Mouse (Mus musculus) frontal cortex, adult 2 months (tissue): Measurements from ENCODE around the gene Fam71b. TPM values are rescaled to one million over a fixed set of nuclear protein-coding genes. Genes with fewer than 3 reads are reported as not detected.
"Not testable (repeated sequence)": the region's sequence is repeated elsewhere in the genome, so short reads cannot be mapped to it uniquely, and the experiment has no call there.

Experiments
- DNase-seq, 2 experiments: peaks; one replicate each; pipeline ENCODE4 v3.0.0; 2022; ENCODE audit warnings: low spot score in 1 of 2; ENCODE audit errors: extremely low spot score in 1 of 2
- polyA plus RNA-seq: library from polyadenylated mRNA; depleted of rRNA; stranded (reverse); fragments of >200 nt; gene quantifications from 2 replicates; pipeline ENCODE4 v1.2.3, GENCODE M21; 2012; rRNA removed

Fam71b gene
- polyA plus RNA-seq, 1 experiment: not detected

- not testable (repeated sequence) for DNase-seq
These were observed 31.8 kb downstream of the Fam71b start for GRCm38 (mm10) chr11:46428131-46428530.

GRCm38 (mm10) chr11:46430123-46430522 is 33.8 kb downstream of the Fam71b start:
- no peak for DNase-seq

GRCm38 (mm10) chr11:46431129-46431528 is 34.8 kb downstream of the Fam71b start:
- DNase-seq: peak; percentile 89 to 95

GRCm38 (mm10) chr11:46435363-46435762 is 39.0 kb downstream of the Fam71b start:
- DNase-seq: no peak

GRCm38 (mm10) chr11:46436760-46437458 is 40.5 kb downstream of the Fam71b start, which contains the start of gene Med7:
TSS of gene Med7 (plus strand) at chr11:46436925.
- peak; percentile 96 to 97 for DNase-seq

- no peak for DNase-seq
These were observed 41.2 kb downstream of the Fam71b start for GRCm38 (mm10) chr11:46437459-46438000.

- DNase-seq: no peak
These were observed 42.7 kb downstream of the Fam71b start for GRCm38 (mm10) chr11:46439005-46439543.

- DNase-seq: no peak
These were observed 45.4 kb downstream of the Fam71b start for GRCm38 (mm10) chr11:46441774-46442173.

- no peak for DNase-seq
These were observed 46.8 kb downstream of the Fam71b start for GRCm38 (mm10) chr11:46443152-46443551.

GRCm38 (mm10) chr11:46443979-46444378 is 47.6 kb downstream of the Fam71b start:
- DNase-seq: no peak

- no peak for DNase-seq
These were observed 49.8 kb downstream of the Fam71b start for GRCm38 (mm10) chr11:46446150-46446549.

- DNase-seq: no peak
These were observed 51.5 kb downstream of the Fam71b start for GRCm38 (mm10) chr11:46447644-46448484.

GRCm38 (mm10) chr11:46449461-46450080 is 53.2 kb downstream of the Fam71b start:
- DNase-seq: no peak

GRCm38 (mm10) chr11:46454453-46455045 is 58.2 kb downstream of the Fam71b start, which contains the start of gene Havcr2:
TSS of gene Havcr2 (plus strand) at chr11:46454935.
- DNase-seq: no peak

Other genes with a start within 250 kb of the Fam71b start
- 2.7 TPM in 2 replicates for gene Nipal4, start 230.1 kb upstream of the Fam71b start, polyA plus RNA-seq
- 0.68 and 0.71 TPM in 2 replicates for gene Fndc9, start 161.0 kb upstream of the Fam71b start, polyA plus RNA-seq
- 211 and 223 TPM in 2 replicates for gene Cyfip2, start 83.7 kb upstream of the Fam71b start, polyA plus RNA-seq
- gene Itk, start 7.0 kb upstream of the Fam71b start, polyA plus RNA-seq: 0.20 and 0.36 TPM in 2 replicates
- 31.8 and 32.2 TPM in 2 replicates for gene Med7, start 40.4 kb downstream of the Fam71b start, polyA plus RNA-seq
- gene Havcr2, start 58.4 kb downstream of the Fam71b start, polyA plus RNA-seq: 1.6 and 2.0 TPM in 2 replicates
- not detected in 2 replicates for gene Gm12169, start 127.7 kb downstream of the Fam71b start, polyA plus RNA-seq
- 0.04 TPM in 1 of 2 replicates, not detected in the other for gene BC053393, start 175.0 kb downstream of the Fam71b start, polyA plus RNA-seq
- not detected in 2 replicates for gene Dppa1, start 232.7 kb downstream of the Fam71b start, polyA plus RNA-seq